Mouse (Mus musculus) gastrocnemius, adult 2 months (tissue): ENCODE results near the gene Rab8b. TPM values are rescaled to one million over a fixed set of nuclear protein-coding genes. Genes with fewer than 3 reads are reported as not detected.
A peak's percentile ranks its signal among the peaks of the same experiment; 100 is the strongest.
"Not testable (repeated sequence)": the region's sequence is repeated elsewhere in the genome, so short reads cannot be mapped to it uniquely, and the experiment has no call there.

ENCODE experiments used
- DNase-seq: peaks from one replicate; pipeline ENCODE4 v3.0.0; 2022
- H3K27ac ChIP-seq: fragments of 200-600 bp; 2 replicates; pipeline ENCODE4 v1.8.1; 2022; ENCODE audit warnings: mild to moderate bottlenecking
- H3K4me3 ChIP-seq: fragments of 200-600 bp; 2 replicates; pipeline ENCODE4 v1.8.1; 2022; ENCODE audit warnings: mild to moderate bottlenecking, moderate library complexity
- CTCF ChIP-seq: fragments of 200-600 bp; IDR thresholded peaks from 2 replicates; pipeline ENCODE4 v1.8.1; 2022; ENCODE audit warnings: antibody characterized with exemption, mild to moderate bottlenecking, moderate library complexity
- intact Hi-C: fragments of 180-260 bp; cut with DNase I; formaldehyde crosslinking; loops from one replicate; pipeline ENCODE4 v1.15.1; 2025
- total RNA-seq, 2 experiments: library from RNA; stranded (reverse); gene quantifications; 2 replicates each; pipeline ENCODE4 v1.2.3; 2021

The Rab8b gene
- total RNA-seq, 2 experiments from 2014 or later = 5.9 to 9.7 TPM

DNA sequence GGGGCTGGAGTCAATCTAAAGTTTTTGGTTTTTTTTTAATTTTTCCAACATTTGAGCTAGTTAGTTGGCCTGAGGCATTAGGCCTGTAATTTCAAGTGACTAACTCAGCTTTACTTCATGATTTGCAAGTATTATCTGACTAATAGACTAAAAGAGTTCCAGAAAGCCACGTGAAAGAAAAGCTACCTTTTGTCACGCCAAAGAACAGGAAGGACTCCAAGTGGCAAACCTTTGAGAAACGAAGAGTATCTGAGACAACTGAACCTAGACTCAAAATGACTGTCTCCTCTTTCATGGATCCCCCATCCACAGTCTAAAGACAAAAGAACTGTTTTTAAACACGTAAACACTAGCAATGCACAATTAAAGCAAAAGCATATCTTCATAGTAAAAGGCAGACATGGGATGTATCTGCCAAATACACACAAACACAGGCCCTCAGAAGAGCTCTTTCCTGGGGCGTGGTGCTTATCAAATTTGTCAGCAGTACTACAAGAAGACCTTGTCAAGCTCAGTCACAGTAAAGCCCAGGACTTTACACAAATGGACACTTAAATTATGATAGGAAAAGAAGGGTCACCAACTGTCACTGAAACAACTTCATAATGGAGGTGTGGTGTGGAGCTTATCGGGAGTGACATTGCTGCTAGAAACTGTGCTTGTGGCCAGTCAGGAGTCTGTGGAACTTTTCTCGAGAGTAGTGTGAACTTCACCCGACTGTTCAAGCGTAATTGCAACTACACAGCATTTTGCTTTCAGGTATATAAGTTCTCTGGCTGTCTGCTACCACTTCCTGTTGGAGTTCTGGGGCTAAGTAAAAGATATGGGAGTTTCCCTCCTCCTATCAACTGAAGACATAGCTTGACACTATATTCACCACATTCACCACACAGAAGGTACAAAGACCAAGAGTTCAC, 3.4 kb downstream of the Rab8b start:
- no peak for TF ChIP-seq CTCF
- intact Hi-C loops = loop anchor here (5.0 kb wide), 2 partner anchors 44 to 79 kb away; no protein-coding TSS in a partner anchor
- no peak for DNase-seq
- Histone ChIP-seq H3K4me3 (no peak overlapping the region; the same call in 1 of the 2 replicates), H3K27ac (peak overlapping the region; percentile 56)

DNA sequence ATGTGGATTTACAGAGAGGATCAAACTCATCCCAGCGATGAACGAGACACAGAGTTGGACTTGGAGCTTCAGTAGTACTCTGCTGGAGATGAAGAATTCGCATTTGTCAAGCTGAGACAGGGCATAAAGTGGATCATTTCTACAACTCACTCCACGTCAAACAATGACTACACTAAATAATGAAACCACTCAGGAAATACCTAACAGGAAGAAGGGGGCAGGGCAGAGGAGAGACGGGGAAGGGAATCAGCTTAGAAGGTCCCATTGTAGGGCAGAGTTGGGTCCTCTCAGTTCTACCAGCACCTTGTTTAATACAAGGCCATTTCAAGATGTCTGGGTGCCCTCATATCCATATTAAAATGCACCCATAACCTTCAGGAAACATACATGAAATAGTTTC, 4.1 kb downstream of the Rab8b start:
- H3K27ac ChIP-seq = peak overlapping the region; percentile 56
- intact Hi-C loops = loop anchor here (5.0 kb wide), 2 partner anchors 43 to 78 kb away; no protein-coding TSS in a partner anchor
- no peak for DNase-seq
- peak overlapping the region; percentile 15 for H3K4me3 ChIP-seq
- no peak for TF ChIP-seq CTCF

DNA sequence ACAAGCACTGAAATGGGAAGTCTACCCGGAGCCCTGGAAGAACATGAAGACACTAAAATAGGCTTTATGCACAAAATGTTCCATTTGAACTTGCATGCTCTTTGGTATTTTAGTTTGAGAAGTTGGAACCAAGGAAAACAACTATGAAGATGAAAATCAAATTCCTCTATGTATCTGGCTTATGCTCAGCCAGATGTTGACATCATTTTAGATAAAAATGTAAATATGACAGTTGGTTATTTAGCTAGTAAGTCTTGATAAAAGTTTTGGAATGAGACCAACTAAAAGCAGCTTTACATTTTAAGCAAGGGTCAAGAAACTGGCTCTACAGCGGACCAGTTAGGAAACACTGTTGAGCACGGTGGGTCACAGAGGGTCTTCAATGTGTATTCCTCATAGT, 4.9 kb downstream of the Rab8b start:
- TF ChIP-seq CTCF = no peak
- intact Hi-C loops = no loop called here
- no peak overlapping the region for H3K27ac ChIP-seq
- DNase-seq = no peak
- no peak overlapping the region for H3K4me3 ChIP-seq

DNA sequence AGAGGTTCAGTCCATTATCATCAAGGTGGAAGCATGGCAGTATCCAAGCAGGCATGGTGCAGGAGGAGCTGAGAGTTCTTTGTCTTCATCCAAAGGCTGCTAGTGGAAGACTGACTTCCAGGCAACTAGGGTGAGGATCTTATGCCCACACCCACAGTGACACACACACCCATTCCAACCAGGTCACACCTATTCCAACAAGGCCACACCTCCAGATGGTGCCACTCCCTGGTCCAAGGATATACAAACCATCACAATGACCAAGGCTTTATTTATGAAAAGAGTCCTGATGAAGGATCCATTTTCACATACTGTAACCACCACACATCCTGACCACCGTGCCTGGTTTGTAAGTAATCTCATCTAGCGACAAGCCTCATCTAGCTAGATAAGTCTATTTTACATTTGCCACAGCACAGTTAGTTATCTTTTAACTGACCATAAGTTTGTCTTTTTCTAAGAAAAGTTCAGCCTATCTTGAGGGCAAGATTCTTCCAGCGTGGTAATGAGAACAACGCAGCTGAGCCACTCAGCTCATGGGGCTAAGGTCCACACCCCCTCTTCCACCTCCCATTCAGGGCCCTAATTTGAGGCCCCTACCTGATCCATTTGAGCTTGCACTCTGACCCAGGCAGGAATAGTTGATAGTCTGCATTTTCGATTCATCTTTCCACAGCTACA, 6.1 kb downstream of the Rab8b start:
- peak overlapping the region; percentile 50 for H3K27ac ChIP-seq
- DNase-seq, intact Hi-C loops, H3K4me3 ChIP-seq: not testable (repeated sequence)

DNA sequence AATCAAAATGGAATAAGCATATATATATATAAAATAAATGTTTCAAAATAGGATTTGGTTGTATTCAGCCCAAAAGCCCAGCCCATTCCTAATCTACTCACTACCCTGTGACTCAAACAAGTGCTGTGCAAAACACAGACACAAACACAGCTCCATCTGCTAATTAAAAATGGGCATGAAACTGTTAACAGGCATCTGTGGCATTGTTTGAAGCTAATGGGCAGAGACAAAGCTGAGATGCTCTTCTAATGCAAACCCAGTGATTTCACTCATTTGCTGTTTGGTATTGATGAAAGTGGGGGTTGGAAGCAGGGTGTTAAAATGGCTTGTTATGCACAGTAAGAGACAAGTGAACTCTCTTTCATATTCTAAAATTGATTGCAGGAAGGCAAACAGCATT, 7.2 kb downstream of the Rab8b start:
- intact Hi-C loops = no loop called here
- no peak for TF ChIP-seq CTCF

DNA sequence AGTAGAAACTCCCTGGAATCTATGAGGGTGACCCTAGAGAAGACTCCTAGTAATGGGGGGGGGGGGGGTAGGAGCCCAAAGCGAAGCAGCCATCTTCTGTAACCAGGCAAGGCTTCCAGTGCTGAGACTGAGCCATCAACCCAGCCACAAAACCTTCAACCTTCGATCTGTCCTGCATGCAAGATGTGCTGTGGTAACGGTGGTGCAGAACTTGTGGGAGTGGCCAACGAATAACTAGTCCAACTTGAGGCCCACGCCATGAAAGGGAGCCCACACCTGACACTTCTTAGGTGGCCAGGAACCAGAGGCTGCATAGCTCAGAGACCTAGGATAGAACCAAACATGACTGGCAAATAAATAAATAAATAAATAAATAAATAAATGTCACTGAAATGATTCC, 8.8 kb downstream of the Rab8b start:
- no peak overlapping the region for H3K4me3 ChIP-seq
- no peak overlapping the region for H3K27ac ChIP-seq
- no peak for DNase-seq
- TF ChIP-seq CTCF = no peak
- intact Hi-C loops = no loop called here

More for the DNA sequence above, 7.2 kb downstream of the Rab8b start:
- no peak for DNase-seq
- H3K27ac ChIP-seq = no peak overlapping the region
- H3K4me3 ChIP-seq = no peak overlapping the region

DNA sequence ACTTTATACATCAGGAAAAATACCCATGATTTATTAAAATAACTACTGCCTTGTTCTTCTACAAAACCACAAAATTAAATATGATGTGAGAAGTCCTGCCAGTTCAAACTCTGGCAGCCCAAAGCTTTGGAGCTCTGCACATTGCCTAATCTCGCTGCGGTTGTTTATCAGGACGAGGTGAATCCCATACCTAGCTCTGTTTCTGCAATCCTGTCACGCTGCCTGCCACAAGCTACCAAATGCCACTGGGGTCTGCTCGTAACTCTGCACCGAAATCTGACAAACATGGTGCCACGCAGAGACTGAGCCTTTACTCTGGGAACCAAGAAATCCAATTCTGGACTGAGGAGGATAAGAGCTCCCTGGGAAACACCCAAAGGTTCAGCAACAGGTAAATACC, 9.6 kb downstream of the Rab8b start:
- Histone ChIP-seq H3K27ac (no peak overlapping the region), H3K4me3 (no peak overlapping the region)
- no peak for DNase-seq
- TF ChIP-seq CTCF = no peak
- intact Hi-C loops = no loop called here

DNA sequence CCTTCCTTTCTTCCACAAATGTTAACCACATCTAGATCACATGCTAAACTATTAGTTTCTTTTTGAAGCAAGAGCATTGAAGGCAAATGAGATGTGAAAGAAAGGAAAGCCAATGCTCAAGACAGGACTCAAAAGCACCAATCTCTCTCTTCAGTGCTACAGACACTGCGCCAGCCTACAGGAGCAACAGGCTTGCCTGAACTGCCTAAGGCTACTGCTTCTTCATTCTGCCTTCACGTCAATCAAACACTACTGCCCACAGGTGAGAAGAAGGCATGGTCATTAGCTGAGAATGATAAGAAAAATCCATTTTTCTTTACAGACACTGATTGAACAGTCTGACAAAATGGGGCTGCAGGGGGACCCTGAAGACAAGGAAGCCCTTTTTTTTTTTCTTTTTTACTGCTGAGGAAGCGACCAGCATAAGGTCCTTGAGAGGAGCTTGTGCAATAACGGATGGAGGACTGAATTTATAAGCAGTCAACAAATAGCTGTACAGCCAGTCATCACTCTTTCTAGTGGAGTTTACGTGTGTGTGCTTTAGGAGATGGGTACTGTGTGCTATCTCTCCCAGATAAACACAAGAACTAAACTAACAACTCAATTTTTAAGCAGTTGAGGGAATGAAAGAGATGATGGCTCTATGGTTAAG, 11.6 kb downstream of the Rab8b start:
- H3K27ac ChIP-seq = no peak overlapping the region
- H3K4me3 ChIP-seq = no peak overlapping the region
- intact Hi-C loops = no loop called here
- no peak for DNase-seq
- no peak for TF ChIP-seq CTCF

DNA sequence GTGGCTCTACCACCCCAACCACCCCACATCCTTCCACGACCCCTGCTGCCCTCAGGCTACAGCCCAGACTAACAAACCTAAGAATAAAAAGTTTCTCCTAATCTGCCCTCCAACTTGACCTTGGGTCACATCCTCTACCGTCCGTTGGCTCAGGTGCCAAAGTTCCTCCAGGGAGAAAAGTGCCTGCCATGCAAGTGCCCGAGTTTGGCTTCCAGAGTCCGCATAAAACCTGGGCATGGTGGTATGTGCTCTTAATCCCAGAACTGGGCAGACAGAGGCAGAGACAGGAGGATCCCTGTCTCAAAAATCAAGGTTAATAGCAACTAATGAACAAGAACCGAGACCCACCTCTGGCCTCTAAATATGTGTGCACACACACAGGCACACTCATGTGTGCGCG, 12.4 kb downstream of the Rab8b start:
- Histone ChIP-seq H3K27ac (no peak overlapping the region), H3K4me3 (no peak overlapping the region)
- no peak for TF ChIP-seq CTCF
- intact Hi-C loops = no loop called here
- DNase-seq = no peak

DNA sequence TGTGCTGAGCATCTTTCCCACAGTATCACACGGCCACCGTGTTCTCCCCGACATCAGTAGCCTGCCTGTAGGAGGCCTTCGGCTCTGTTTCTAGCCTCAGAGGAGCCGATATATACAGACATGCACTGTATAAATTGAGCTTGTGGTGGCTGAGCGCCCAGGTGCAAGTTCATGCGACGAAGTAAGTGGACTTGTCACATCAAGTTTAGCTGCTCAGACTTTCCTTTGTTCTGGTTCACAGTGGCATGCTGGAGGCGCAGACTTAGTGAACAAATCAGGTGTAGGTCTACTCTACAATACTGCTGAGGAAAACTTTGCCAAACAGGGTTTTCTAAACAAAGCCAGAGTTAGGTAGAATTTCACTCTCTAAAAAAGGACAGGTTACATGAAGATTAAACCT, 13.5 kb downstream of the Rab8b start:
- Histone ChIP-seq H3K27ac (no peak overlapping the region), H3K4me3 (no peak overlapping the region)
- intact Hi-C loops = no loop called here
- DNase-seq = no peak
- TF ChIP-seq CTCF = no peak

DNA sequence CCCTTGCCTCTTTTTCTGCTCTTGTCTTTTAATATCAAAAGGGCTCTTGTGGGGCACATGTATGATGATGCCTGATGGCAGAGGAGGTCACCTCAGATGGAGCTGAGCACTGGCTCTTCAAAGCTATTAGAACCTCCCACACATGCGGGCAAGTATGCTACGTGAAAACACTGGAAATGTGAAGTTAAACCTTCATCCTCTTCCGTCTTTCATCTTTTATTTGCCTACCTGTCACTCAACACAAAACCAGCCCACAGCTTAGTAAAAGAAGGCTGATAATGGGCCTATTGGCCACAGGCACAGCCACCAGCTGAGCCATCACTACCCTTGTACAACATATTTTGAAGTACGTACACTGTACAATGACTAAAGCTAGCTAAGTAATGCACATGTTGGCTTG, 20.0 kb downstream of the Rab8b start:
- Histone ChIP-seq H3K4me3 (no peak overlapping the region), H3K27ac (no peak overlapping the region)
- DNase-seq = no peak
- TF ChIP-seq CTCF = no peak
- intact Hi-C loops = no loop called here

DNA sequence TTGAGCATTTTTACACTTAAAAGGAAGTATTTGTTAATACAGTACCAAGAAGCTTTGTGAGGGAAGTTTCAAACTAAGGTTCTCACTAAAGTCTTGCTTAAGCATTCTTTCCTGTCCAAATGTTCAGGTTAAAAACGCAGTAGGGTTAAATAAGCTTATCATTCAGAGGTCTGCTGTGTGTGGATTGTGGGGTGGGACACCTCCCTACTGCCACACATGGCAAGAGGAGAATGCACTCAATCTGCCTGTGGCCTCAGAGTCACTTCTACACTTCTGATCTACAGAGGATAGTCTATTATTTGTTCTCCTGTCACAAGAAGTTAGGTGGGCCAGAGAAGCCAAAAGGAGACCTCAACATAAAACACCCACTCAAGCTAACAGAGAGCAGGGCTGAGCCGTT, 20.4 kb downstream of the Rab8b start:
- TF ChIP-seq CTCF = no peak
- H3K4me3 ChIP-seq = no peak overlapping the region
- no peak for DNase-seq
- intact Hi-C loops = no loop called here
- no peak overlapping the region for H3K27ac ChIP-seq

DNA sequence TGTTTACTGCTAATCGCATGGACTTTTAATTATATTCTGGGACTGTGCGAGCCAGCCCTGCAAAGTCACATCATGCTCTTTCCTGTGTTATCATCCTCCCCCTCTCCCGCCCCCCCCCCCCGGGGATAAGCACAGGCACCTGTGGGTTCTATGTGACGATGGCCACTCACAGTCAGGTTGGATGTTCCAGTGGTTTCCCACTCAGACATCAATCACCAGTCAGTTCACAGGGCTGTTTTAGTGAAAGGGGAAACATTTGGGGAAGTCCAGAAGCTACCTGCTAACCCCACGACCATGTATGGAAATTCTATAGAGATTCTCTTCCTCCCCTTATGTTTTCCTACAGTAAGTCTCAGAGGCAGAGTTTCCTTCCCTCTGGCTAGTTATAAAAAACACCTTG, 21.6 kb downstream of the Rab8b start:
- H3K27ac ChIP-seq = no peak overlapping the region
- intact Hi-C loops = no loop called here
- no peak for TF ChIP-seq CTCF
- no peak overlapping the region for H3K4me3 ChIP-seq
- no peak for DNase-seq
